Mouse (Mus musculus) right cerebral cortex, adult 18-20 months (tissue): Measurements from ENCODE around the gene Egln1.

Source experiments
- DNase-seq: peaks from one replicate; pipeline ENCODE4 v3.0.0; 2022; ENCODE audit warnings: mixed read lengths

Gene Egln1

GRCm38 (mm10) chr8:124943801-124944200 is 5.3 kb downstream of the Egln1 start:
- no peak for DNase-seq

DNA sequence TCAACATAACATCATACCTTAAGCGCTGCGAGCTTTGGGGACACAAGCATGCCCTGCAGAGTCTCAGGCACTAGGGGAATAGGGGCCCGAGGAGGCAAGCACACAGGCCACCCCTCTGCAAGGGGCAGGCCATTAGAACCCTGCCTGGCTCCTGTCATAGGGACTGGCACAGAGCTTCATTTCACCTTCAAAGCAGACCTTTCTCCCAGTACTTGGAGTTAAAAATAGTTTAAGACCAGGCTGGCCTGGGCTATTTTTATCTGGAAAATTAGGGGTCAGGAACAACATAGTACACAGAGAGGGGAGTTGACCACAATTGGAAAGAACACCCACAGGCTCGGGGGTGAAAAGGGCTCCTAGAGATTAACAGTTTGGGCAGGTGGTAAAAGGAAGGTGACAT is 11.8 kb downstream of the Egln1 start:
- no peak for DNase-seq

DNA sequence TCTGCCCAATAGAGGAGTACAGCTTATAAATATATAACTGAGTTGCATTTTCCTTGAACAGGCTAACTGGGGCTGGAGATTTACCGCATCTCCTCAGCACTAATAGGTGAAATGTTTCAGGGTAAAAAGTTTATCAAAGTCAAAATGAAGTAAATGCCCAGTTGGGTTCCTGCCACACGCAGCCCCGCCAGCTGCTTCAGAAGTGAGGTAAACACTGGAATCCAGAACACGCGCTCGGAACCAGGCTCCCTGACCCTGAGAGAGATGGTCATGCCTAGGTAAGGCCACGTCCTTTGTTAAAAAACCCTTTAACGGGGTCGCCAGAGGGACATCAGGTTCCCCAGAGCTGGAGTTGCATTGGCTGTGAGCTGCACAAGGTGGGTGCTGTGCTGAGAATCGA is 12.4 kb downstream of the Egln1 start:
- no peak for DNase-seq

DNA sequence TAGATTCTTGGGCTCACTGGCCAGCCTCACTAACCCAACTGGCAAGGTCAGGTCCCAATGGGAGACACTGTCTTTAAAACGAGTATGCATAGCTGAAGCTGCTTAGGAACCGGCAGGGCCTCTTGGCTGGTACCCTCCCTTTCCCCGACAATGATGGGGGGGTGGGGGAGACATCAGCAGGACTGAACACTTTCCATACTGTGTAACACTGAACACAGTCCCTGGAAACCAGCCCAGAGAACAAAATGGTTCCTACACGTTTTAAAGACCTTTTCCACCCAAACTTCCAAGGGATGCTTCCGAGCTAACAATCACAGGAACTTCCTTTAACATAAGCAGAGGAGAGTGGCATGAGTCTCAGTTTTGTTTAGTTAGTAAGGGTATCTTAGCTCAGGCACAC is 14.0 kb downstream of the Egln1 start:
- no peak for DNase-seq

GRCm38 (mm10) chr8:124932435-124932834 is 16.7 kb downstream of the Egln1 start:
- no peak for DNase-seq

DNA sequence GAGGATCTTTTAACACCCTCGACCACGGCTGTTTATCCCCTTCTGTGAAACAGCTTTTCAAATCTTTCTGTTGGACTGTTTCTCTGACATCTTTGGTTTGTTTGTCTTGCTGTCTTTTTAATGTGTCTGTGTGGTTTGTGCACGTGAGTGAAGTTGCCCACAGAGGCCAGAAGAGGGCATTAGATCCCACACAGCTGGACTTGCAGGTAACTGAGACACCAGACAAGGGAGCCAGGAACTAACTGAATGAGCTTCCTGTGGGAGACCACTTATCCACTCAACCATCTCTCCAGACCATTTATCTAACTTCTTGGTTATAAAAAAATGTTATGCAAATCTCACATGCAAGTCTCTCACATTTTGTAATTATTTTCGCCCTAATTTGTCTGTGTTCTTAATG is 18.5 kb downstream of the Egln1 start:
- DNase-seq: no peak

GRCm38 (mm10) chr8:124930086-124930485 is 19.0 kb downstream of the Egln1 start:
- DNase-seq: no peak

- DNase-seq: no peak
These were observed 20.1 kb downstream of the Egln1 start for GRCm38 (mm10) chr8:124929006-124929405.

GRCm38 (mm10) chr8:124926351-124926771 is 22.8 kb downstream of the Egln1 start:
- no peak for DNase-seq

DNA sequence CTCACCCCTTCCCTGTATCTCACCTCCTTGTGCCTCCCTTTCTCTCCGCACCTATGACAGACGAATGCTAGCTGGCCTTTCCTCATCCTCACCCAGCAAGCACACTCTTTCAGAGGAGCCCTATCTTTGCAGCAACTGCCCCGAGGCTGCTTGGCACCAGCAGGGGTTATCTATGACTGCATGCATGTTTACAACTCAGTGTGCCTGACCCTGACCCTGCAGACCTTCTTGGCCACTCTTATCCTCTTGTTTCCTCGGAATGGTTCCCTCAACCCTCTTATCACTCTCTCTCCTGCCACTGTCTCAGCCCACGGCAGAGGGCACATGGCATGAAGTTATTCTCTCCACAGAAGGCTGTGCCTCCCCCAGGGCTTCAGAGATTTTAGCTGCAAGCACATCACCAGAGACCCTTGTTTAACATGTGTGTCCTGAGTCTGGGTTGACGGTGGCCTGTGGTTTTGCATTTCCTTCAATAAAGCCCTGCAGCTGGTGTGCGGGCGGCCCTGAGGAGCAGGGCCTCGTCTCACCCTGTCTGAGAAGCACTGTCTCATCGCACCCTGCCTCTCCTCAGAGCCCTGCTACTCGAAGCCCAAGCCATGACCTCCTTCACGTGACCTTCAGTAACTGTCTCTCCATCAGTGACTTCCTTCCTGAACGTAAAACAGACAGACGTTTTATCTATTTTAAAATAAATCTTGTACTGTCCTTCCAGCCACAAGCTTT is 23.4 kb downstream of the Egln1 start:
- no peak for DNase-seq

DNA sequence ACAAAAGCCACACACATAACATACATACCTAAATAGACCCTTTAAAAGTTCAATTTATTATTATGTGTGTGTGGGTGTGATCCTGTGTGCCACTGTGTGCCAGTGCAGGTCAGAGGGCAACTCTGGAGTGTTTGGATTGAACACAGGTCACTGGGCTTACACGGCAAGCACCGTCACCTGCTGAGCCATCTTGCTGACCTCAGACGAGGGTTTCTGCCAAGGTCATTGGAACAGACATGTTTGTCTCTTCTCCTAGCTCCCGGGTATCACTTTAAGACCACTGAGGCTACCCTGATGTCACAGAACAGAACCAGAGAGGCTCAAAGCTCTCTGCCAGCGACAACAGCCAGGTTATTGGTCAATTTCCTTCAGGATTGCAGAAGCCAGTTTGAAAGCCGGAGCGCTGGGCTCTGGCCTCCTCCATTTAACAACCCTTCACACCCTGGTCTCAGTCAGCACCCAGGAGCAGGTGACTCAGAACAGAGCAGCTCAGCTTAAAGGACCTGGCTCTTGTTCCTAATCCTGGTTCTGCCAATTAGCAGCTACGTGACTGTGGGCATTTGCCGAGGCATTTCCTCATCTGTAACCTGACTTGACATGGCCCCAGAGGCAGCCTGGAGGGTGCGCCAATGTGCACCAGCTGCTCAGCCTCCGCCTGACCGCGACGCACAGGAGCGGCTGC is 25.0 kb downstream of the Egln1 start:
- no peak for DNase-seq

DNA sequence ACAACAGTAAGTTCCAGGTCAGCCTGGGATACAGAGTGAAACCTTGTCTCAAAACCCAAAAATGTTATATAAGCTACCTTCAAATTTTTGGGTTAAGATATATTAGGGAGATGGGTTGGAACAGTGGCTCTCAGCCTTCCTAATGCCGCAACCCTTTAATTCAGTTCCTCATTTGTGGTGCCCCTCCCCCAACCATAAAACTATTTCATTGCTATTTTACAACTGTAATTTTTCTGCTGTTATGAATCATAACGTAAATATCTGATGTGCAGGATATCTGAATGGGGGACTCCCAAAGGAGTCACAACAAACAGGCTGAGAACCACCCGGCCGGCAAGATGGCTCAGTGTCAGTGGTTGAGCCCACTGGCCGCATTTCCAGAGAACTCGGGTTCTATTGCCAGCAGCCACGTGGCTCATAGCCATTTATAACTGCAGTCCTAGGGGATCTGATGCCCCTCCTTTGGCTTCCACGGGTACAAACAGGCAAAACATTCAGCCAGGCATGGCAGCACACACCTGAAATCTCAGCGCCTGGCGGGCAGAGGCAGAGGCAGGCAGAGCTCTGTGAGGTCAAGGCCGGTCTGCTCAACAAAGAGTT is 26.5 kb downstream of the Egln1 start:
- DNase-seq: no peak

- no peak for DNase-seq
These were observed 27.5 kb downstream of the Egln1 start for GRCm38 (mm10) chr8:124921369-124922279.

- DNase-seq: no peak
These were observed 31.2 kb downstream of the Egln1 start for GRCm38 (mm10) chr8:124917741-124918484.

GRCm38 (mm10) chr8:124914061-124914460 is 35.1 kb downstream of the Egln1 start:
- DNase-seq: no peak

DNA sequence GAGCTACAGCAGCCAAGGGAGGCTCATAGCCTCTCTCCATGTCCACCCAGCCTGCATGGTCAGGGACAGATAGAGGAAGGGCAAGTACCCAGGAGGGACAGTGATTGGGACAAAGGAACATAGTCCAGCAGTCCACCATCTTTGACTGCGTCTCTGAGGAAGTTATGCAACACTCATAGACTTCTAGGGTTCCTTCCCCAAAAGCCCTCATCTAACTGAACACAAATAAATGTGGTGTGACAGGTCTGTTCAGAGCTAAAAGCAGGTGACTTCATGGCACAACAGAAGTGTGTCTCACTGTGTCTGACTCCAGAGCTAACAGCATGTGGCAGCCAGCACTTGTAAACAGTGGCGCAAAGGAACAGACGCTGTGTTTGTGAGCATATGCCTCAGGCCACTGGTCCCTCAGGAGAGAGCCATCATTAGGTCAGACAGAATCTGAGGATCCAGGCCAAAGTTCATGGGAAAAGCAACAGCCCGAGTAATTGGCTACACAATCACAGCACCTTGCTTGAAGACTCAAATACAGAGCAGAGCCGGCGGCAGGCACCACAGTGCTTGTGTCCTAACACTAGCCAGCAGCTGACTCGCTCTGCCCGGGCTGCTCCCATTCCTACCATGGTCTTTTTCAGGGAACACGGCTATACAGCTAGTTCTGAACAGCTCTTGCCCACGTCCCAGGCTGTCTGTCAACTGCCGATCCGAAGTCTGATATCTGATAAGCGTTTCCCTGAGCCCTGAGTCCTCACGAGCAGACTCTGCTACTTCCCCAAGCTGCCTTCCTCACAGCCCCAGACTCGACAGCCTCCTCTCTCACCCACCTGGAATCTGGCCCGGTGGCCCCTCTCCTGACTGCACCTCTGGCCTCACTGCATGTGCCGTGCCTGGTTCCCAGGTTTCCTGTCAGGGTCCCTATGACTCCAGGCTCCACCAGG is 36.9 kb downstream of the Egln1 start:
- DNase-seq: no peak

DNA sequence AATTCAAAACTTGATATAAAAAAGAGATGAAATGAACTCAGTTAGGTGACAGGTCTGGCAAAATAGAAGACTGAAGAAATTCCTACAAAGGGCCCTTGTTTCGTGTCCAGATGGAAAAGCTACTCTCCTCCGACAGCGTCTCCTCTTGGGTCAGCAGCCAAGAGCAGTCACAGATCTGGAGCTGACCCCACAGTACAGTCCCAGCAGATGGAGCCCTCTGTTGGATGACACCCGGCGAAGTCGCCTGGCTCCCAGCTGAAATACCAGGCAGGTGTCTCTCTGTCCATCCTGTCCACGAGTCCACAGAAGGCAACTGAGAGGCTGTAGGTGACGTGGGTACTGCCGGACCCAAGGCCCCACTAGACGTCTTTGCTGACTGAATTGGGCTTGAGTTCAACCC is 38.8 kb downstream of the Egln1 start:
- DNase-seq: no peak

- no peak for DNase-seq
These were observed 39.2 kb downstream of the Egln1 start for GRCm38 (mm10) chr8:124909936-124910335.

- no peak for DNase-seq
These were observed 43.6 kb downstream of the Egln1 start for GRCm38 (mm10) chr8:124905482-124905881.

DNA sequence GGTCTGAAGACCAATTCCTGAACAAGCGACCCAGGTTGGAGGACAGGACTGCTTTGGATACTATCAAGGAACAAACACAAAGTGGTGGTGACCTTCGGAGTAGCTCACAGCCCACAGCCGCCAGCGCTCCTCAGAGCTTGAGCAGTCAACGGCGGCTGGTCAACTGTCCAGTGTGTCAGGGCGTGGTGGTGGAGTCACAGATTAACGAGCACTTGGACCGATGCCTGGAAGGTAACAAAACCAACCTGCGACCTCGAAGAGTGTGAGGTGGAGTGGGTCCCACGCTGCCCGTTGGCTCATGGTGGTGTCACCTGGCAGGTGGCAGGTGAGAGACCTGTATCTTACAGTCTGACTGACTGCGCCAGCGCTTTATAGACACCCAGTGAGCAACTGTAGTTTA is 45.9 kb downstream of the Egln1 start:
- no peak for DNase-seq

DNA sequence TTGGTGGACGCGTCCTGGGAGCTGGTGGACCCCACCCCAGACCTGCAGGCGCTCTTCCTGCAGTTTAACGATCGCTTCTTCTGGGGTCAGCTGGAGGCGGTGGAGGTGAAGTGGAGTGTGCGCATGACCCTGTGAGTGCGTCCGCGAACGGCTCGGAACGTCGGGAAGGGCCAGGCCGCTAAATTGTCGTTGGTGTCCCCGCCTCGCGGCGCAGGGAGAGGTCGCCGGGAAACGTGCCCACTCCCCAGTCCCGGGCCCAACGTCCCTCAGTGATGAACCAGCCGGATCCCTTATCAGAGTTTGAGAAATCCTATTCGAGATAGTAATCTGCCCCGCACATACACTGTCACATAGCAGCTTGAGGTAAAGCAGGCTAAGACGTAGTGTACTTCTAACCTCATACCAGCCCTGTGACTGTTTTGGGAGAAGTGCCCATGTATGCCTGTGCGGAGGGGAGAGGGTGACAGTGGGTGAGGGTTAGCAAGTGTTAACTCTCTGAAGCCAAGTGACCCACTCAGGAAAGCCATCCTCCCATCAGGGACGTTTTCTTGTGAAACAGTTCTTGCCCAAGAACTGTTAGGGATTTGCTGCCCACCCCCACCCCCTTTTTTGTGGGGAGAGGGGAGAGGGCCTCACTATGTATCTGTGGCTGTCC is 50.7 kb downstream of the Egln1 start:
- DNase-seq: no peak
